Mouse (Mus musculus) heart, embryonic 11.5 days (tissue): Measurements from ENCODE around the gene Slmap. TPM values are rescaled to one million over a fixed set of nuclear protein-coding genes. Genes with fewer than 3 reads are reported as not detected.
A peak's percentile ranks its signal among the peaks of the same experiment; 100 is the strongest.

ENCODE experiments used
- ATAC-seq: fragments of 200-750 bp; cut with Nextera tagmentation; replicated peaks from 2 replicates; pipeline ENCODE4 v1.8.0; 2017; ENCODE audit warnings: moderate library complexity; ENCODE audit not compliant: insufficient number of reproducible peaks, low FRiP score, low TSS enrichment
- H3K27ac ChIP-seq: fragments of 300-500 bp; sonication (generic); 2 replicates; pipeline ENCODE4 v1.5.1; 2014; ENCODE audit warnings: mild to moderate bottlenecking, low read depth, low read length
- H3K27me3 ChIP-seq: fragments of 300-500 bp; sonication (generic); 2 replicates; pipeline ENCODE4 v1.6.1; 2014; ENCODE audit warnings: mild to moderate bottlenecking, low read length, mixed read lengths; ENCODE audit not compliant: control insufficient read depth, insufficient read depth
- H3K36me3 ChIP-seq: fragments of 300-500 bp; sonication (generic); 2 replicates; pipeline ENCODE4 v1.6.1; 2014; ENCODE audit warnings: mild to moderate bottlenecking, low read length, moderate library complexity, mixed read lengths; ENCODE audit not compliant: control insufficient read depth, insufficient read depth
- H3K4me1 ChIP-seq: fragments of 300-500 bp; sonication (generic); 2 replicates; pipeline ENCODE4 v1.6.1; 2014; ENCODE audit warnings: low read length; ENCODE audit not compliant: control insufficient read depth, insufficient read depth
- H3K4me2 ChIP-seq: fragments of 300-500 bp; sonication (generic); 2 replicates; pipeline ENCODE4 v1.6.1; 2014; ENCODE audit warnings: mild to moderate bottlenecking, moderate library complexity
- H3K4me3 ChIP-seq: fragments of 300-500 bp; sonication (generic); 2 replicates; pipeline ENCODE4 v1.5.1; 2014; ENCODE audit warnings: low read depth, low read length
- H3K9ac ChIP-seq: fragments of 300-500 bp; sonication (generic); 2 replicates; pipeline ENCODE4 v1.6.1; 2014; ENCODE audit warnings: mild to moderate bottlenecking, low read depth, low read length, moderate library complexity
- H3K9me3 ChIP-seq: fragments of 300-500 bp; sonication (generic); replicated peaks from 2 replicates; pipeline ENCODE4 v1.6.1; 2016; ENCODE audit warnings: low read length; ENCODE audit not compliant: control insufficient read depth
- WGBS: fragments of 180-500 bp; shearing (Covaris S2); extraction: QIAGEN DNeasy Blood & Tissue Kit; methylation state at CpG from one replicate; pipeline ENCODE4 v1.1.7; 2014; ENCODE audit not compliant: insufficient replicate concordance; 5-methylcytosine and 5-hydroxymethylcytosine counted together
- polyA plus RNA-seq: library from polyadenylated mRNA; unstranded; fragments of >200 nt; fragmentation: Nextera tagmentation; extraction: Ambion mirVana; gene quantifications from 2 replicates; pipeline ENCODE4 v1.2.1, GENCODE M21; 2014

Slmap gene
- polyA plus RNA-seq, 1 experiment from 2014 or later, result 76.2 TPM

- Histone ChIP-seq H3K9me3 (no peaks in the 10 kb centered on the region), H3K27ac (no peak overlapping the region), H3K4me2 (no peak overlapping the region), H3K9ac (no peak overlapping the region), H3K4me1 (no peaks in the 10 kb centered on the region), H3K4me3 (no peak overlapping the region), H3K36me3 (no peaks in the 10 kb centered on the region), H3K27me3 (no peaks in the 10 kb centered on the region)
- 91% methylated on average over 4 of the region's 4 CpGs for WGBS
- ATAC-seq, result no peak
These were observed 66.8 kb downstream of the Slmap start for GRCm38 (mm10) chr14:26467974-26468373.

DNA sequence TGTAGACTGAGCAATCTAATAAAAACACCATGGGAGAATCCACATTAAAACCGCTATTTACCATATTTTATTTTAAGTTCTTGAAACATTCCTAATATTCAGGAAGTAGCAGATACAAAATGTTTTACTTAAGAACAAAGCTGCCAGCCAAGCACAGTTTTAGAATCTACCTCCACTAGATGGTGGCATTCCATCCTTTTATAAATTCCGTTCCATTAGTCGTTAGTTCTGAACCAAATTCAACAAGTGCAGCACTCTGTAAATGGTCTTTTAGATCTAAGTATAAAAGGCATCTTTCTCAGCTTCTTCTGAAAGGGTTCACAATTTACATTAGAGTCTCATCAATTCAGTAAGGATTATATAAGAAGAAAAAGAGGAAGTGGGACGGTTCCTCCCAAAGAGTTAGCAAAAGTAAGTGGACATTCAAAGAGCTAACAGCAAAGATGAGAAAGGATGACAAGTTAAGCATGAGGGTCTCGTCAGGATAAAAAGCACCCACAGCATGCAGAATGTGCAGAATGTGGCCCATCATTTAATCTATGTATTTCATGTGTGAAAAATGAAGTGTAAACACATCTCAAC, 68.1 kb downstream of the Slmap start:
- Histone ChIP-seq H3K4me2 (no peak overlapping the region), H3K9me3 (no peaks in the 10 kb centered on the region), H3K36me3 (peaks cover 4% of the 10 kb centered on the region; the same call in 1 of the 2 replicates), H3K9ac (no peak overlapping the region), H3K4me1 (no peaks in the 10 kb centered on the region), H3K4me3 (no peak overlapping the region), H3K27ac (no peak overlapping the region), H3K27me3 (no peaks in the 10 kb centered on the region)
- no peak for ATAC-seq
- 82% methylated on average over 5 of the region's 5 CpGs for WGBS

GRCm38 (mm10) chr14:26465898-26466297, 68.8 kb downstream of the Slmap start:
- no peak overlapping the region for H3K4me3 ChIP-seq
- ATAC-seq, result no peak
- WGBS, result 86% methylated on average over 6 of the region's 6 CpGs

DNA sequence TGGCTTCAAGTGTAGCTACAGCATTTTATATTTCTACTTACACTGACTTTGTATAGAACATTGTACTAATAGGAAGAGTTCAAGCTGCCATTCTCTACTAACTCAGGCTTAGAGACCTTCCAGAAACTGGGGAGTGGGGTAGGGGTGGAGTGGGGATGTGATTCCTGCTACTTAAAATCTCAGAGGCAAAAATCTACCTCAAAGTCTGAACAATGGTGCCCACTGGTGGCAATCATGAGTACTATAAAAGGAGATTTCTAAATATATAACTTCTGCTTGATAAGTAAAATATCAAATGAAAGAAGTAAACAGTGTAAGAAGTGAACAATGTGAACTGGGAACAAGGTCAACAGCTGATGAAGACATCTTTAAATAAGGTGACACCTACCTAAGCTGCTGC, 75.2 kb downstream of the Slmap start:
- Histone ChIP-seq H3K4me2 (no peak overlapping the region), H3K36me3 (peaks cover 7% of the 10 kb centered on the region; the same call in 1 of the 2 replicates), H3K4me1 (no peaks in the 10 kb centered on the region), H3K27ac (no peak overlapping the region), H3K27me3 (no peaks in the 10 kb centered on the region), H3K9me3 (no peaks in the 10 kb centered on the region), H3K9ac (no peak overlapping the region), H3K4me3 (no peak overlapping the region)
- ATAC-seq, result no peak

More at GRCm38 (mm10) chr14:26465898-26466297, 68.8 kb downstream of the Slmap start:
- no peaks in the 10 kb centered on the region for H3K9me3 ChIP-seq
- no peak overlapping the region for H3K4me2 ChIP-seq
- H3K27me3 ChIP-seq, result no peaks in the 10 kb centered on the region
- no peak overlapping the region for H3K27ac ChIP-seq
- no peak overlapping the region for H3K9ac ChIP-seq
- H3K36me3 ChIP-seq, result peaks cover 4% of the 10 kb centered on the region; the same call in 1 of the 2 replicates
- no peaks in the 10 kb centered on the region for H3K4me1 ChIP-seq

DNA sequence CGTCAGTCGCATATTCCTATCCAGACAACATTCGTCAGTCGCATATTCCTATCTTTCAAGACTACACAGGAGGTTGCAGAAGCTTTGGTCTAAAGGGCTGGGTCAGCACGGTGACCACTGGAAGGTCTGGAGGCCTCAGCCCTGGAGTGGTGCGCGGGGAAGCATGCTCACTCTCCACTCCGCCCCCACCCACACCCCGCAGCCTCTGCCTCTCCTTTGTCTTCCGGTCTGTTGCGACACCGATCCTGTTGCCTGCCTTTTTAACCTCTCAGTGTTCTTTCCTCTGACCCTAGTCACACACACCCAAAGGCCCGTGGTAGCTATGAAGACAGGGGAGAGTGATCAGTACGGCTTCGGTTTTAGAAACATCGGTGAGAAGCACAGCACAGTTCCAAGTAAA, 79.9 kb downstream of the Slmap start:
- Histone ChIP-seq H3K4me2 (no peak overlapping the region; the same call in 1 of the 2 replicates), H3K27ac (no peak overlapping the region), H3K4me1 (peaks cover 8% of the 10 kb centered on the region), H3K9ac (no peak overlapping the region), H3K36me3 (0 out of 2 replicates have a peak, but pooled peaks cover 3% of the 10 kb centered on the region), H3K27me3 (no peaks in the 10 kb centered on the region), H3K9me3 (no peaks in the 10 kb centered on the region), H3K4me3 (no peak overlapping the region)
- WGBS, result 56% methylated on average over 16 of the region's 16 CpGs
- ATAC-seq, result no peak

DNA sequence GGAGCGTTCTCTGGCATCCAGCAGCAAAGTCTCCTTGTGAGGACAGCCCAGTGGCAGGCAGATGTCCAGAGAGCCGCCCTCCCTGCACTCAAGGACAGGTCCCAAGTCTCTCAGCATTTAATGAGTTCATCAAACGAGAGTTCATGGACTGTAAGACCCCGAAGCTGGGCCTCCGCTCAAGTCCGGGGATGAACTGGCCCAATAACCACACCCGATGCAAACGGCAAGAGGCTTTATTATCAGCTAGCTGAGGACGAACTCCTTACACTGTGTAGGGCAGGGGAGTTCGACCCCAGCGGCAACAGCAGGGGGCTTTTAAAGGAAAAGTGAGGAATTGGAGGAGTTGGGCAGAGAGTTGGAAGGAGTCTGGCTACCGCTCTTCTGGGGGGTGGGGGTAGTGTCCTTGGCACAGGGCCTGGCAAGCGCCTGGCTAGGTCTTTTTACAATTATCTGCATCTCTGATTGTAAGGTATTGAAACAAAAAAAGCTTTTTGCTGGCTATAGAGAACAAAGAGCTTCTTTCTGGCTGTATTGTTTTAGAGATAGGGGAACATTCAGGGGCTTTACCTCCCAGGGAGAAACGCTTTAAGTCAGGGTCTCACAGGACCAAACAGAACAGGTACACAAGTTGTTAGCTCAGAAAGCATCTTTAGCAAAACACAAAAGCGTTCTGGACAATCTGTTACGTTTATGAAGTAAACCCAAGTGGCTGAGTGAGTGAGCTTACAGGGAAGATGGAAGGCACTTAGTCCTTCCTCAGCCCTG, 84.5 kb downstream of the Slmap start:
- ATAC-seq, result no peak
- H3K27me3 ChIP-seq, result no peaks in the 10 kb centered on the region
- WGBS, result 33% methylated on average over 16 of the region's 16 CpGs
- peaks cover 15% of the 10 kb centered on the region for H3K4me1 ChIP-seq
- no peaks in the 10 kb centered on the region for H3K36me3 ChIP-seq
- H3K27ac ChIP-seq, result 0 out of 2 replicates have a peak overlapping the region, but pooled peaks have one; percentile 43
- peak overlapping the region; percentile 40 for H3K4me2 ChIP-seq
- no peaks in the 10 kb centered on the region for H3K9me3 ChIP-seq
- H3K9ac ChIP-seq, result peak overlapping the region; percentile 50
- no peak overlapping the region for H3K4me3 ChIP-seq

GRCm38 (mm10) chr14:26448581-26448980, 86.2 kb downstream of the Slmap start:
- H3K9ac ChIP-seq, result no peak overlapping the region
- no peak overlapping the region for H3K4me2 ChIP-seq
- no peak for ATAC-seq
- H3K4me1 ChIP-seq, result peaks cover 15% of the 10 kb centered on the region
- H3K27me3 ChIP-seq, result no peaks in the 10 kb centered on the region
- no peak overlapping the region for H3K27ac ChIP-seq
- no peaks in the 10 kb centered on the region for H3K9me3 ChIP-seq
- H3K36me3 ChIP-seq, result no peaks in the 10 kb centered on the region
- WGBS, result 59% methylated on average over 4 of the region's 4 CpGs
- no peak overlapping the region for H3K4me3 ChIP-seq

GRCm38 (mm10) chr14:26447223-26447622, 87.5 kb downstream of the Slmap start:
- 42% methylated on average over 2 of the region's 2 CpGs for WGBS
- no peak overlapping the region for H3K4me2 ChIP-seq
- ATAC-seq, result no peak
- H3K27me3 ChIP-seq, result no peaks in the 10 kb centered on the region
- H3K9ac ChIP-seq, result no peak overlapping the region
- no peaks in the 10 kb centered on the region for H3K36me3 ChIP-seq
- no peak overlapping the region for H3K4me3 ChIP-seq
- H3K9me3 ChIP-seq, result no peaks in the 10 kb centered on the region
- H3K4me1 ChIP-seq, result peaks cover 15% of the 10 kb centered on the region
- no peak overlapping the region for H3K27ac ChIP-seq

- H3K4me1 ChIP-seq, result peaks cover 15% of the 10 kb centered on the region
- no peak for ATAC-seq
- no peaks in the 10 kb centered on the region for H3K9me3 ChIP-seq
- H3K27me3 ChIP-seq, result no peaks in the 10 kb centered on the region
- H3K27ac ChIP-seq, result no peak overlapping the region
- 53% methylated on average over 3 of the region's 3 CpGs for WGBS
- no peak overlapping the region for H3K9ac ChIP-seq
- no peak overlapping the region for H3K4me2 ChIP-seq
- no peaks in the 10 kb centered on the region for H3K36me3 ChIP-seq
- no peak overlapping the region for H3K4me3 ChIP-seq
These were observed 88.2 kb downstream of the Slmap start for GRCm38 (mm10) chr14:26446538-26446937.
